Comparison of ENCODE assay signal across 8 mouse cellular contexts in genomic region chr13:12386286-12386685, GRCm38 (mm10). TPM values are rescaled to one million over a fixed set of nuclear protein-coding genes. Genes with fewer than 3 reads are reported as not detected.
A peak's percentile ranks its signal among the peaks of the same experiment; 100 is the strongest.
DNase-seq lines count a peak whose midpoint lies in the region; TF ChIP-seq lines count a peak whose summit lies in the region.

No protein-coding gene starts in this region.

- H3K4me3 ChIP-seq in lung, adult 2 months (replicated peaks; ENCODE audit: extremely low read depth, low read depth, low read length) = no peak overlapping the region

- H3K4me1 ChIP-seq in lung, adult 2 months (ENCODE audit: control insufficient read depth, insufficient read depth, low read length) = no peaks in the 10 kb centered on the region

- peak; percentile 30 for DNase-seq in gastrocnemius, adult 18-20 months (ENCODE audit: low spot score)
- no peak for DNase-seq in gastrocnemius, postnatal 14 days
- DNase-seq in lung, adult 2 months = no peak
- no peak for DNase-seq in lung, postnatal 14 days
- DNase-seq in Muller cell, postnatal 12 days (ENCODE audit: inconsistent ontology term) = peak; percentile 26
- peak; percentile 72 for DNase-seq in induced T-regulatory cell, adult 2 months (ENCODE audit: low read depth)
- DNase-seq in yolk sac, embryonic 10.5 days (ENCODE audit: low spot score) = no peak
- DNase-seq in right cerebral cortex, postnatal 36 days (ENCODE audit: low spot score in 2 of 2) = no peak

- intact Hi-C loops in gastrocnemius, postnatal 14 days (cut with DNase I; ENCODE audit: low total_unique reads) = no loop called here

- no peak for TF ChIP-seq POLR2A in lung, adult 2 months (IDR thresholded peaks at IDR 0.05; ENCODE audit: borderline replicate concordance, extremely low read depth, low read depth, low read length)

- peak; percentile 25; the same call in 1 of the 2 replicates for TF ChIP-seq CTCF in lung, adult 2 months (IDR thresholded peaks at IDR 0.05; ENCODE audit: insufficient read depth, low read length)

RNA-seq across cellular contexts. Expression of gene Heatr1, which starts 8.5 kb away (rescaled TPM):
- 10 to 100 TPM; 13.8 to 18.1 TPM for total RNA-seq in gastrocnemius, adult 18-20 months (2021)
- total RNA-seq in gastrocnemius, postnatal 14 days (2021) = 10 to 100 TPM; 12.2 to 13.0 TPM
- polyA plus RNA-seq in lung, adult 2 months (2012; rRNA removed) = 21.6 and 23.5 TPM in 2 replicates

RNA-seq across cellular contexts. Expression of gene Actn2, which starts 45.7 kb away (rescaled TPM):
- 1,000 to 10,000 TPM; 1,284 to 1,493 TPM for total RNA-seq in gastrocnemius, adult 18-20 months (2021)
- total RNA-seq in gastrocnemius, postnatal 14 days (2021) = 1,000 to 10,000 TPM; 1,554 to 1,683 TPM
- 40.0 and 61.4 TPM in 2 replicates for polyA plus RNA-seq in lung, adult 2 months (2012; rRNA removed)

Comparison
In these comparisons a context has a peak if more than half of its experiments do, and no peak if none do; other contexts are left out.
1. DNase-seq: peak in gastrocnemius, adult 18-20 months (single experiment), Muller cell, postnatal 12 days (single experiment) and induced T-regulatory cell, adult 2 months (single experiment); none in gastrocnemius, postnatal 14 days (single experiment), lung, adult 2 months (single experiment), lung, postnatal 14 days (single experiment), yolk sac, embryonic 10.5 days (single experiment) and right cerebral cortex, postnatal 36 days (0 of 2).